Mouse (Mus musculus) embryonic facial prominence, embryonic 11.5 days (tissue): Measurements from ENCODE around the gene Pex26. TPM values are rescaled to one million over a fixed set of nuclear protein-coding genes. Genes with fewer than 3 reads are reported as not detected.

Experiments used
- ATAC-seq: fragments of 200-750 bp; cut with Nextera tagmentation; replicated peaks from 2 replicates; pipeline ENCODE4 v1.8.0; 2017; ENCODE audit warnings: low read depth; ENCODE audit not compliant: insufficient number of reproducible peaks, low FRiP score, low TSS enrichment
- DNase-seq: peaks from one replicate; pipeline ENCODE4 v3.0.0-alpha.2; 2015; ENCODE audit warnings: low spot score
- H3K27ac ChIP-seq: fragments of 300-500 bp; sonication (generic); replicated peaks from 2 replicates; pipeline ENCODE4 v1.5.1; 2014; ENCODE audit warnings: mild to moderate bottlenecking, low read depth, low read length, control low read depth
- H3K27me3 ChIP-seq: fragments of 300-500 bp; sonication (generic); 2 replicates; pipeline ENCODE4 v1.6.1; 2014; ENCODE audit warnings: mild to moderate bottlenecking, low read length, moderate library complexity, mixed read lengths; ENCODE audit not compliant: control insufficient read depth, insufficient read depth
- H3K36me3 ChIP-seq: fragments of 300-500 bp; sonication (generic); replicated peaks from 2 replicates; pipeline ENCODE4 v1.6.1; 2014; ENCODE audit warnings: low read depth, mild to moderate bottlenecking, low read length, moderate library complexity, mixed read lengths; ENCODE audit not compliant: control insufficient read depth, insufficient read depth
- H3K4me1 ChIP-seq: fragments of 300-500 bp; sonication (generic); 2 replicates; pipeline ENCODE4 v1.6.1; 2014; ENCODE audit warnings: low read length, mixed read lengths; ENCODE audit not compliant: control insufficient read depth, insufficient read depth
- H3K4me2 ChIP-seq: fragments of 300-500 bp; sonication (generic); 2 replicates; pipeline ENCODE4 v1.6.1; 2014; ENCODE audit warnings: low read depth, mild to moderate bottlenecking, control low read depth, low read length, moderate library complexity
- H3K4me3 ChIP-seq: fragments of 300-500 bp; sonication (generic); 2 replicates; pipeline ENCODE4 v1.5.1; 2014; ENCODE audit warnings: low read depth, low read length, control low read depth
- H3K9ac ChIP-seq: fragments of 300-500 bp; sonication (generic); replicated peaks from 2 replicates; pipeline ENCODE4 v1.6.1; 2014; ENCODE audit warnings: mild to moderate bottlenecking, control low read depth, low read length
- H3K9me3 ChIP-seq: fragments of 300-500 bp; sonication (generic); replicated peaks from 2 replicates; pipeline ENCODE4 v1.6.1; 2016; ENCODE audit warnings: mild to moderate bottlenecking, low read length, inconsistent platforms, mixed read lengths; ENCODE audit not compliant: control insufficient read depth
- WGBS: fragments of 180-500 bp; shearing (Covaris S2); extraction: QIAGEN DNeasy Blood & Tissue Kit; methylation state at CpG from one replicate; pipeline ENCODE4 v1.1.7; 2014; 5-methylcytosine and 5-hydroxymethylcytosine counted together
- polyA plus RNA-seq: library from polyadenylated mRNA; unstranded; fragments of >200 nt; fragmentation: Nextera tagmentation; extraction: Ambion mirVana; gene quantifications from 2 replicates; pipeline ENCODE4 v1.2.1, GENCODE M21; 2014

Gene Pex26
- polyA plus RNA-seq, 1 experiment from 2014 or later, result 7.1 TPM

GRCm38 (mm10) chr6:121241780-121242179, 58.3 kb downstream of the Pex26 start:
- H3K27me3 ChIP-seq, result no peaks in the 10 kb centered on the region
- DNase-seq, result no peak
- no peaks in the 10 kb centered on the region for H3K9me3 ChIP-seq
- no peak for ATAC-seq
- H3K27ac ChIP-seq, result no peak overlapping the region
- no peak overlapping the region for H3K4me2 ChIP-seq
- WGBS, result 84% methylated on average over 2 of the region's 2 CpGs
- no peak overlapping the region for H3K4me3 ChIP-seq
- no peaks in the 10 kb centered on the region for H3K4me1 ChIP-seq
- H3K9ac ChIP-seq, result no peak overlapping the region
- H3K36me3 ChIP-seq, result no peaks in the 10 kb centered on the region

GRCm38 (mm10) chr6:121243161-121243560, 59.7 kb downstream of the Pex26 start:
- Histone ChIP-seq H3K4me1 (no peaks in the 10 kb centered on the region), H3K9me3 (no peaks in the 10 kb centered on the region), H3K36me3 (no peaks in the 10 kb centered on the region), H3K9ac (no peak overlapping the region), H3K4me3 (no peak overlapping the region), H3K27me3 (no peaks in the 10 kb centered on the region), H3K4me2 (no peak overlapping the region), H3K27ac (no peak overlapping the region)
- DNase-seq, result no peak
- 51% methylated on average over 10 of the region's 10 CpGs for WGBS
- ATAC-seq, result no peak

DNA sequence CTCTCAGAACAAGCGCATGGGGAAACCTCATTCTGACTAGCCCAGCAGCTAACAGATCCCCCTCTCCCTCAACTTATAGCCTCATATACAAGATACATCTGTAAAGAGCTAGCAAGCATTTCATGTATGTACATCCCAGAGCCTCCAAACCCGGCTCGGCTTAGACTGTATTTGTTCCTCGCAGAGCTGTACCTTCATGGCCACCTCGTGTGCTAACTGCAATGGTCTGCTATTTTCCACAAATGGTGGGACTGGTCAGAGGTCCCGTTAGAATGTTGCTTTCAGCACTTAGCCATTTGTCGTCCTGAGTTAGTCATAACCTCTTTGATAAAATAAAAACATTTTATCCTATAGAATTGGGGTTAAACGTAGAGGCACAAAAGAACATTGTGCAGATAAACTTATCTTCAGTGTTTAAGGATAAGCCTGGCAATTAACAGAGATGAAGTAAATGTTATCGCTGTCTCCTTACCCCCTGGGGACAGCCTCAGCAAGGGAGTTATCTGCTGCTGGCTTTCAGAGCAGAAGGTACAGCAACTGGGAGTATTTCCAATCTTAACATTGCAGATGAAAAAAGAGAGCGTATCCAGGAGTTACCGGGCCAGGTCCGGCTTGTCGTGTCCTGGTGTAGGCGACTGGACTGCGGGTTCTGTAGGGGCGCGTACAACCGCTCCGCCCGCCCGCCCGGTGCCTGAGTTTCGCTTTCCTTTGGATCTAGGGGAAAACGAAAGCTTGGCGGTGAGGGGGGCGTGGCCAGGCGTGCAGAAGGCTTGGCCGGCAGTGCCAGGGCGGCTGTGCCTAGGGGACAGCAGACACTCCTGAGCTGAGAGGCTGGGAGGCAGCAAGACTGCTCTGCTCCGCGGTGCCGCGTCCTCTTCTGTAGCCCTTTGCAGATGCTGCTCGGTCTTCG, 61.9 kb downstream of the Pex26 start, which contains the start of gene Usp18:
Gene Usp18, plus strand, starts transcription at position 780 of the 910 bp plus-strand sequence.
- 10% methylated on average over 35 of the region's 35 CpGs for WGBS
- no peaks in the 10 kb centered on the region for H3K27me3 ChIP-seq
- no peaks in the 10 kb centered on the region for H3K4me1 ChIP-seq
- H3K9ac ChIP-seq, result peak within 1 kb of the TSS; percentile 46
- H3K9me3 ChIP-seq, result no peaks in the 10 kb centered on the region
- H3K36me3 ChIP-seq, result no peaks in the 10 kb centered on the region
- ATAC-seq, result peak; percentile 89
- H3K27ac ChIP-seq, result no peak within 1 kb of the TSS
- peak within 1 kb of the TSS; percentile 73 for H3K4me2 ChIP-seq
- H3K4me3 ChIP-seq, result peak within 1 kb of the TSS; percentile 46
- peak; percentile 83 for DNase-seq

- no peak overlapping the region for H3K27ac ChIP-seq
- no peaks in the 10 kb centered on the region for H3K27me3 ChIP-seq
- no peak for DNase-seq
- 16% methylated on average over 4 of the region's 4 CpGs for WGBS
- 0 out of 2 replicates have a peak, but pooled peaks have one; percentile 35 for ATAC-seq
- no peaks in the 10 kb centered on the region for H3K4me1 ChIP-seq
- no peaks in the 10 kb centered on the region for H3K9me3 ChIP-seq
- no peaks in the 10 kb centered on the region for H3K36me3 ChIP-seq
- peak overlapping the region; percentile 46 for H3K9ac ChIP-seq
- H3K4me3 ChIP-seq, result peak overlapping the region; percentile 46
- H3K4me2 ChIP-seq, result peak overlapping the region; percentile 73
These were observed 62.5 kb downstream of the Pex26 start for GRCm38 (mm10) chr6:121246037-121246361.

Other genes with a start within 250 kb of the Pex26 start
- 11.1 and 13.3 TPM in 2 replicates for gene Mical3, start 52.7 kb upstream of the Pex26 start, polyA plus RNA-seq
- gene Tuba8, start 27.0 kb downstream of the Pex26 start, polyA plus RNA-seq, result 0.45 and 0.53 TPM in 2 replicates
- 0.66 and 1.0 TPM in 2 replicates for gene Usp18, start 62.2 kb downstream of the Pex26 start, polyA plus RNA-seq
- 0.91 and 1.5 TPM in 2 replicates for gene Slc6a13, start 116.6 kb downstream of the Pex26 start, polyA plus RNA-seq
- not detected in 2 replicates for gene Slc6a12, start 159.4 kb downstream of the Pex26 start, polyA plus RNA-seq